Mouse (Mus musculus) stomach, postnatal 0 days (tissue): ENCODE results near the gene Lca5.

Experiments
- CTCF ChIP-seq: IDR thresholded peaks from 2 replicates; pipeline ENCODE4 v1.5.1; 2016; ENCODE audit warnings: antibody characterized with exemption, low read depth, mild to moderate bottlenecking, moderate library complexity
- EP300 ChIP-seq: optimal IDR thresholded peaks from 2 replicates; pipeline ENCODE3; 2016; ENCODE audit warnings: antibody characterized with exemption

- TF ChIP-seq EP300, result no peak
- TF ChIP-seq CTCF, result peak; percentile 77
Measured at GRCm38 (mm10) chr9:83488491-83489210, 47.7 kb upstream of the Lca5 start.
